Mouse (Mus musculus) urinary bladder, adult 2 months (tissue): ENCODE results near the gene Tspan31. TPM values are rescaled to one million over a fixed set of nuclear protein-coding genes. Genes with fewer than 3 reads are reported as not detected.
A peak's percentile ranks its signal among the peaks of the same experiment; 100 is the strongest.
"Not testable (repeated sequence)": the region's sequence is repeated elsewhere in the genome, so short reads cannot be mapped to it uniquely, and the experiment has no call there.

Experiments
- DNase-seq: peaks from one replicate; pipeline ENCODE4 v3.0.0; 2022; ENCODE audit warnings: low spot score
- polyA plus RNA-seq: library from polyadenylated mRNA; depleted of rRNA; stranded (reverse); fragments of >200 nt; gene quantifications from 2 replicates; pipeline ENCODE4 v1.2.3, GENCODE M21; 2012

Gene Tspan31
- polyA plus RNA-seq, 1 experiment, result 79.5 TPM

GRCm38 (mm10) chr10:127065981-127066380 is 4.1 kb downstream of the Tspan31 start:
- DNase-seq, result no peak

- DNase-seq, result no peak
Measured at GRCm38 (mm10) chr10:127063913-127064870, 5.9 kb downstream of the Tspan31 start.

- DNase-seq, result peak; percentile 96
Measured at GRCm38 (mm10) chr10:127063239-127063872, 6.7 kb downstream of the Tspan31 start, which contains the start of gene Cdk4. Gene Cdk4, plus strand, starts transcription at chr10:127063534.

GRCm38 (mm10) chr10:127062503-127062902 is 7.6 kb downstream of the Tspan31 start:
- no peak for DNase-seq

GRCm38 (mm10) chr10:127062101-127062500 is 8.0 kb downstream of the Tspan31 start:
- DNase-seq, result not testable (repeated sequence)

- no peak for DNase-seq
Measured at GRCm38 (mm10) chr10:127061513-127061912, 8.6 kb downstream of the Tspan31 start.

- DNase-seq, result no peak
Measured at GRCm38 (mm10) chr10:127061085-127061484, 9.0 kb downstream of the Tspan31 start.

- peak; percentile 48 for DNase-seq
Measured at GRCm38 (mm10) chr10:127059968-127060916, 9.8 kb downstream of the Tspan31 start, which contains the start of gene March9. Gene March9, minus strand, starts transcription at chr10:127060184.

GRCm38 (mm10) chr10:127059174-127059967 is 10.7 kb downstream of the Tspan31 start:
- peak; percentile 31 for DNase-seq

- no peak for DNase-seq
Measured at GRCm38 (mm10) chr10:127058708-127059107, 11.4 kb downstream of the Tspan31 start.

- peak; percentile 58 for DNase-seq
Measured at GRCm38 (mm10) chr10:127058161-127058560, 11.9 kb downstream of the Tspan31 start.

GRCm38 (mm10) chr10:127056490-127056889 is 13.6 kb downstream of the Tspan31 start:
- no peak for DNase-seq

- no peak for DNase-seq
Measured at GRCm38 (mm10) chr10:127055406-127055805, 14.7 kb downstream of the Tspan31 start.

GRCm38 (mm10) chr10:127054646-127055045 is 15.4 kb downstream of the Tspan31 start:
- no peak for DNase-seq

GRCm38 (mm10) chr10:127050119-127050474 is 20.0 kb downstream of the Tspan31 start:
- DNase-seq, result no peak

- no peak for DNase-seq
Measured at GRCm38 (mm10) chr10:127049395-127050118, 20.5 kb downstream of the Tspan31 start.

- no peak for DNase-seq
Measured at GRCm38 (mm10) chr10:127048608-127049394, 21.3 kb downstream of the Tspan31 start.

- no peak for DNase-seq
Measured at GRCm38 (mm10) chr10:127047954-127048353, 22.1 kb downstream of the Tspan31 start, which contains the start of gene Cyp27b1. Gene Cyp27b1, plus strand, starts transcription at chr10:127048250.

- DNase-seq, result no peak
Measured at GRCm38 (mm10) chr10:127043187-127043586, 26.9 kb downstream of the Tspan31 start.
